Mouse (Mus musculus) monocyte, adult 5-6 weeks (primary cell): Measurements from ENCODE around the gene Rrm2. TPM values are rescaled to one million over a fixed set of nuclear protein-coding genes. Genes with fewer than 3 reads are reported as not detected.
"Not testable (repeated sequence)": the region's sequence is repeated elsewhere in the genome, so short reads cannot be mapped to it uniquely, and the experiment has no call there.

Source experiments
- ATAC-seq: fragments of 153-309, 156-312 bp; replicated peaks from 2 replicates; pipeline ENCODE4 v1.8.0; 2017; ENCODE audit warnings: mild to moderate bottlenecking; ENCODE audit not compliant: low TSS enrichment, insufficient number of reproducible peaks, severe bottlenecking, poor library complexity, low FRiP score
- total RNA-seq: library from RNA; stranded (forward); fragments of 200-1000, 200-491, 200-594 nt; gene quantifications from 3 replicates; pipeline ENCODE4 v1.2.3, GENCODE M21; 2017

Gene Rrm2
- total RNA-seq, 1 experiment from 2014 or later = 6.5 TPM

DNA sequence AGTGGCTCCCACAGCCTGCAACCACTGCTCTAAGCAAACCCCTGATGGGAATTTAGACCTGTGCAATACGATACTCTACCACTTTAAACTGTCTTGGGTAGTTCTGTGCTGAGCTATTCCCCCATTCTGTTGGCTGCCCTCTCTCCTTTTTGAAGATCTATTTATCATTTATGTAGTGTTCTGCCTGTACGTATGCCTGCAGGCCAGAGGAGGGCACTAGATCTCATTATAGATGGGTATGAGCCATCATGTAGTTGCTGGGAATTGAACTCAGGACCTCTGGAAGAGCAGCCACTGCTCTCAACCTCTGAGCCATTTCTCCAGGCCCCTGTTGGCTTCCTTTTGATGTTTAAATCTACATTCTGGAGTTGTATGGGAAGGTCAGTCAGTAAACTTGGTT is 28.9 kb downstream of the Rrm2 start:
- no peak for ATAC-seq

DNA sequence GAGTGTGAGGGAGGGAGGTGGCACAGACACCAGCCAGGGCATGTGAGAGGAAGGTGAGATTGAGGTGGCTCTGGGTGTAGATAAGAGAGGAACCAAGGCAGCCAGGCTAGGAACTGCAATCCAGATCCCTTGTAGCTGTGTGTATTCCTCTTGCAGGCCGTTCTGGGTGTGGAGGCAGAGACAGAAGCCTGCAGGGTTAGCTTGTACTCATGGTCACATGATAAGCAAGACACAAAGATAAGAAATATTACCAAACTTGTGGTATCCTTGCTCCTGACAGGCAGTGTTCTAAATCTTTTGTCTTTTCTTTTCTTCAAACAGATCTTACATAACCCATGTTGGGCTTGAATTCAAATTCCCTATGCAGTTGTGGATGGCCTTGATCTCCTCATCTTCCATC is 31.9 kb downstream of the Rrm2 start:
- no peak for ATAC-seq

DNA sequence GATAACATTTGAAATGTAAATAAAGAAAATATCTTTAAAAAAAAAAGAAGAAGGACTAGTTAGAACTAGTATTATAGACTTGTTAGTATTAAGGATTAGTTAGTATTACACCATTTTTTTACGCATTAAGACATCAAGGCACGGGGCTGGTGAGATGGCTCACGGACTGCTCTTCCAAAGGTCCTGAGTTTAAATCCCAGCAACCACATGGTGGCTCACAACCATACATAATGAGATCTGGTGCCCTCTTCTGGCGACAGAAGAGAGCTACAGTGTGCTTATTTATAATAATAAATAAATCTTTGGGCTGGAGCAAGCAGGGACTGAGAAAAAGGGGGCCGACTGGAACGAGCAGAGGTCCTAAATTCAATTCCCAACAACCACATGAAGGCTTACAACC is 33.5 kb downstream of the Rrm2 start:
- ATAC-seq = not testable (repeated sequence)

DNA sequence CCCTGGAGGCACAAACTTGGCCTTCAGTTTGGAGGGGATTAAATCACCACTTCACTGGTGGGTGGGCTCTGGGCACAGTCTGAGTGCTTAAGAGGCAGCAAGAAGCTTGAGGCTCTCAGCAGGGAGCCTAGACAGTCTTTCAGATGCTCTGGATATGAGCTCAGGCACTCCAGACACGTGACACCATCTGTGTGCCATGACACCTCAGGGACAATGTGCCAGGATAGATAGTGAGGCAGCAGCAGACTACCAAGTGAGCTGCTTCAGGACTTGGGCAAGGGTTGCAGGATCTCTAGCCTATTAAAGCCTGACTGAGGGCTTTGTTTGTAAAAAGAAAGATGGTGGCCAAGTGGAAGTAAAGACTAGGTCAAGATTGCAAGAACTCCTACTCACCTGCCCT is 36.3 kb downstream of the Rrm2 start:
- ATAC-seq = no peak

DNA sequence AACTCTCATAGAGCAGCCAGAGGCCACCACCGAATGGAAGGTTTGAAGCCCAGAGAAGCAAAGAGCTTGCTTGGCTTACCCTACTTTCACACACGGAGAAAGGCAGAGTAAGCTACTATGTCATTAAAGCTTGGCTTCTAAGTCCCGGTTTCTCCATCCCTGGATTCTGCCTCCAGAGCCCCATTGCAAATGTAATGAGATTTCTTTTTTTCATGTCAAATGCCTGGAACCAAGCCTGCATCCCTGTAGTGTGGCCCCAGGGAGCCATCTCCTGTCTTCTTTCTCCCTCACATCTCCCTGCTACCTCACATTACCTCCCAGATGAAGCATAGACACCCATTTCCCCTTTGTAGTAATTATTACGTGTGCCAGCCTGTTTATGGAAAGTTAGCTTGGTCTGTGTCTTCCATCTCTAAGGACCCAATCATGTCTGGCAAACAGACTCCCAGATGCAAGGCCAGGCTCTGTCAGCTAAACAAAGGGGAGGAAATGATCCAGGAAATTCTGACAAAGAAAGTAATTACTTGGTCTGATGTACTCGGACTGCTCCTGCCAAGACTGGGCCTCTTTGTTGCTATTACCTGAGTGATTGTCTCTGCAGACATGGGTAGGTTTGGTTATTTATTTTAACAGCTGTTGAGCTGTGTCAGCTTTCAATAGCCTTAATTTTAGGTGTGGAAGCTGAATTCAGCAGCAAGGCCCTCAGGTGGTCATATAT is 38.7 kb downstream of the Rrm2 start:
- no peak for ATAC-seq

DNA sequence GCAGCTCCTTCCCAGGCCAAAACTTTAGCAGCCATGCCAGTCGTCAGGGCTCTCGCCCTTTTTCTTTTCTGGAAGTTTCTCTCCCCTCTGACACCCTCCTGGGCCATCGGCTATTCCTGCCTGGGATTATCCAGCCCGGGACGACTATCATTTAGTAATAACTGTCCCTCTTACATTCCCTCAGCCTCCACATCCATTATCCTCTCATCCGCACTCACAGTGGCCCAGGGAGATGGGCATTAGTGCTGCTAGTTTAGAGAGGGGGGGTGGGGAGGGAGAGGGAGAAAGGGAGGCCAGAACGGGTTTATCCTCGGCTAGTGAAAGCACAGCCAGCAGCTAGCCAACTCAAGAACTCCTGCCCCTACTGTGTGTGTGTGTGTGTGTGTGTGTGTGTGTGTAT is 39.3 kb downstream of the Rrm2 start:
- no peak for ATAC-seq

DNA sequence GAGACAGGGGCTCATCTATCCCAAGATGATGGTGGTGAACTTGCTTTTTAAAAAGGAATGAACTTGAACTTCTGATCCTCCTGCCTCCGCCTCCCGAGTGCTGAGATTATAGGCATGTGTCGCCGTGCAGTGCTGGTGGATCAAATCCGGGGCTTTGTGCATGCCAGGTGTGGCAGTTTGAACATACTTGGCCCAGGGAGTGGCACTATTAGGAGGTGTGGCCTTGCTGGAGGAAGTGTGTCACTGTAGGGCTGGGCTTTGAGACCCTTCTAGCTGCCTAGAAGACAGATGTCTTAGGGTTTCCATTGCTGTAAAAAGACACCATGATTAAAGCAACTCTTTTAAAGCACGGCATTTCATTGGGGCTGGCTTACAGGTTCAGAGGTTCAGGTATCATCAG is 42.5 kb downstream of the Rrm2 start:
- ATAC-seq = no peak

DNA sequence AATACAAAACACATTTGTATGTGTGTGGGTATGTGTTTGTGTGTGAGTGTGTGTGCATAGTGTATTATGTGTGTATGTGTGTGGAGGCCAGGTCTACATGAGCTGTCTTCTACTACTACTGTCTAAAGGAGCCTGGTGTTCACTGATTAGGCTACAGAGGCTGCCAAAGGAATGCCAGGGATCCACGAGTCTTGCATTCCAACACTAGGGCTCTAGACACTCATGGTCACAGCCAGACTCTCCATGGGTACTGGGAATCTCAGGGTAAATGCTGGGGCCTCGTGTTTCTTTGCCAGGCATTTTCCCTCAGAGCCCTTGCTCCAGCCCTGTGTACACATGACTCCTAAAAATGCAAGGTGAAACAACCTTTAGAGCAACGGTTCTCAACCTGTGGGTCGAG is 45.6 kb downstream of the Rrm2 start:
- ATAC-seq = no peak

DNA sequence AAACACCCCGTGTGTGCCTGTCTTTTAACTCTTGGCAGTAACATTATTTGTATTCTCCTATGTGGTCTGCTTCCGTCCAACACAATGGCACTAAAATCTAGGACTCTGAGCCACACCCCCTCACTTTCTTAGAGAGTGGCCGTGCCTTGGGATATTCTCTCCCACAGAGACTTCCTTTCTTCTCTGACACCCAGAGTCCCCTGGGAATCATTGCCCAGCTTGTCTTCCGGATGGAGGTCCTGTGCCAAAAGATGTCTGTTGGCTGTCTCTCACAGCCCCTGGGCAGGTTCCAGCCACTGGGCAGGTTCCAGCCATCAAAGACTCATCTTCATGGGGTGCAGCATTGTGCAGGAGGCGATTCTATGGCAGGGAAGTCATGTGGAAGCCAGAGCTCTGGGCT is 46.7 kb downstream of the Rrm2 start:
- no peak for ATAC-seq

DNA sequence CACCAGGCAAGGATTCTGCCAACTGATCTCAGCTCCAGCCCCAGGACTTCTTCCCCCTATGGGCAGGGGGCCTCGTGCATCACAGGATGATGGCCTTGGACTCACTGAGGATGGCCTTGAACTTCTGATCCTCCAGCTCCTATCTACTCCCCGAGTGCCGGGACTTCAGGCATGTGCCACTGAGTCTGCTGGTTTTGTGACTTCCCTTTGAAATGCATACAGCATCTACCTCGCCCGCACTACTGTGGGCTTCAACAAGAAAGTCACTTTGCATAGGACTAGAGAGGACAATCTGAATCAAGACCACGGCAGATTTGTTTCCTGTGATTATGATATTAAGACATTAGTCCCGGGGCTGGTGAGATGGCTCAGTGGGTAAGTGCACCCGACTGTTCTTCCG is 47.4 kb downstream of the Rrm2 start:
- ATAC-seq = 0 out of 2 replicates have a peak, but pooled peaks have one; percentile 20

DNA sequence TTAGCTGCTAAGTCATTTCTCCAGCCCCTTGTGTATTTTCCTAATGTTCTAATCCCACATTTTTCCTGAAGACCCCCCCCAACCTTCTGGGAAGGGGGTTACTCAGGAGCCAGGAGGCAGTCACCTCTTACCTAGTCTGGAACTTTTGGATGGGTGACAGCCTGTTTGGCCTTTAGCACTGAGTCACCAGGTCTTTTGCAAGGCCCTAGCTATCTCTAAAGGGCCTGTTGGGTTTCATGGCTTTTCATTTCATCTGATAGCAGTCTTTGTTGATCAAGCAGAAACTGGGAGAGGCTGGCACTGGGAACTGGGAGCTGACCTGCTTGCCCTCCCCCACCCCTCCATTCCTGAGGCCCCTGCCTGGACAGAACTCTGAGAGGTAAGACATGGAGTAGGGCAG is 49.3 kb downstream of the Rrm2 start:
- ATAC-seq = no peak

DNA sequence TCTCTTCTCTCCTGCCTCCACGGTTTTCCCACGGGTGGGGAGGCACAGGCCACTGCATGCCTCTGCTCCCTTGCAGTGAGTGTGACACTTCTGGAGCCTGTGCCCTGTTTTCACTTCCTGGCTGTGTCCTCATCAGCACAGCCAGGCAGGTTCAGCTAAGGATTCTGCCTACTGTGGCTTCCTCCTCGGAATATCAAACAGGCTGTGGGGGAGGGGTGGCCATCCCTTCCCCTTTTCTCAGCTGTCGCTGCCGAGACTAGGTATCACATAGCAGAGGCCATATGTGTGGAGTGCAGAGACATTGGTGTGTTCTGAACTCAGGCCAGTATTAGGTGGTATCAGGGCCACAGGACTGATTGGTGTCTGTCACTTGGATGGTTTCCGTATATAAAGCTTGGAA is 50.3 kb downstream of the Rrm2 start:
- ATAC-seq = peak; percentile 69

DNA sequence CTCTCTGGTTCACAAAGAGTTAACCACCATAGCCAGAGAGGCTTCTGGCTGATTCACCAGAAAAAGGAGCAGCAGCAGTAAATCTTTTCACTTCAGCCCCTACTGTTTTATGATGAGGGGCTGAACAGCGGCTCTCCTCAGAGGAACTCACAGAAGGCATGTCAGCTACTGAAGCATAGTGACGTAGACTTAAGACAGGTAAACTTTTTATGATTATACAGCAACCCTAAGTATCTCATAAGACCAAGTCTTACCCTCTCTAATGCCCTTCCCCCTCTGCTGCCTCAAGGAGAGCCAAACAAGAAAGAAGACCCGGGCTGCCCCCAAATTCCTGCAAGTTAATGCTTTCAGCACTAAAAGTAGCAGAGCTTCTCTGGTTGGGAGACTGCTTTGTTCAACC is 54.2 kb downstream of the Rrm2 start:
- no peak for ATAC-seq

Other genes with a start within 250 kb of the Rrm2 start
- 44.6 to 78.9 TPM (median 57.4 TPM) in 3 replicates for gene Taf1b, start 209.9 kb upstream of the Rrm2 start, total RNA-seq
- gene Grhl1, start 136.0 kb upstream of the Rrm2 start, total RNA-seq = 0.29 to 3.6 TPM (median 1.4 TPM) in 3 replicates
- gene Klf11, start 57.0 kb upstream of the Rrm2 start, total RNA-seq = 27.5 to 35.9 TPM (median 31.5 TPM) in 3 replicates
- gene Cys1, start 26.4 kb upstream of the Rrm2 start, total RNA-seq = not detected in 3 replicates
- 3.0 to 7.7 TPM (median 4.0 TPM) in 3 replicates for gene Mboat2, start 122.6 kb downstream of the Rrm2 start, total RNA-seq